Mouse (Mus musculus) liver, embryonic 16.5 days (tissue): ENCODE measurements at regions not wholly inside any gene's neighbourhood (a gene's known extent, or its start where the extent isn't known, plus 50 kb on each side); places are given as distances from the start of the nearest gene placed in this dataset.

Experiments
- ATAC-seq: fragments of 200-750 bp; cut with Nextera tagmentation; 2 replicates; pipeline ENCODE4 v1.8.0; 2017; ENCODE audit warnings: low read depth, mild to moderate bottlenecking, moderate number of reproducible peaks, moderate library complexity
- H3K27ac ChIP-seq: fragments of 300-500 bp; sonication (generic); 2 replicates; pipeline ENCODE4 v1.5.1; 2014; ENCODE audit warnings: mild to moderate bottlenecking, low read length
- H3K27me3 ChIP-seq: fragments of 300-500 bp; sonication (generic); 2 replicates; pipeline ENCODE4 v1.6.1; 2014; ENCODE audit warnings: low read depth, low read length, mixed read lengths; ENCODE audit not compliant: control insufficient read depth, insufficient read depth
- H3K36me3 ChIP-seq: fragments of 300-500 bp; sonication (generic); 2 replicates; pipeline ENCODE4 v1.6.1; 2014; ENCODE audit warnings: mild to moderate bottlenecking; ENCODE audit not compliant: control insufficient read depth, insufficient read depth
- H3K4me1 ChIP-seq: fragments of 300-500 bp; sonication (generic); 2 replicates; pipeline ENCODE4 v1.6.1; 2014; ENCODE audit warnings: low read depth, low read length, mixed read lengths; ENCODE audit not compliant: control insufficient read depth
- H3K4me2 ChIP-seq: fragments of 300-500 bp; sonication (generic); 2 replicates; pipeline ENCODE4 v1.6.1; 2014; ENCODE audit warnings: low read depth, low read length, mixed read lengths
- H3K4me3 ChIP-seq: fragments of 300-500 bp; sonication (generic); 2 replicates; pipeline ENCODE4 v1.5.1; 2014; ENCODE audit warnings: low read depth, mild to moderate bottlenecking, low read length
- H3K9ac ChIP-seq: fragments of 300-500 bp; sonication (generic); 2 replicates; pipeline ENCODE4 v1.6.1; 2014; ENCODE audit warnings: low read depth, low read length
- H3K9me3 ChIP-seq: fragments of 300-500 bp; sonication (generic); replicated peaks from 2 replicates; pipeline ENCODE4 v1.6.1; 2016; ENCODE audit warnings: low read length; ENCODE audit not compliant: control insufficient read depth
- WGBS: fragments of 180-500 bp; shearing (Covaris S2); extraction: QIAGEN DNeasy Blood & Tissue Kit; methylation state at CpG from one replicate; pipeline ENCODE4 v1.1.7; 2014; ENCODE audit not compliant: insufficient replicate concordance; 5-methylcytosine and 5-hydroxymethylcytosine counted together

- ATAC-seq: no peak
- no peak overlapping the region for H3K4me3 ChIP-seq
- no peaks in the 10 kb centered on the region for H3K4me1 ChIP-seq
- no peaks in the 10 kb centered on the region for H3K27me3 ChIP-seq
- H3K27ac ChIP-seq: no peak overlapping the region
- no peaks in the 10 kb centered on the region for H3K9me3 ChIP-seq
- no peaks in the 10 kb centered on the region for H3K36me3 ChIP-seq
- no peak overlapping the region for H3K4me2 ChIP-seq
- no peak overlapping the region for H3K9ac ChIP-seq
- WGBS: 51% methylated on average over 3 of the region's 3 CpGs
Observed at GRCm38 (mm10) chr3:9117913-9118312, 492.0 kb downstream of the Zfp704 start.

GRCm38 (mm10) chr3:9113410-9113809 is 496.5 kb downstream of the Zfp704 start:
- no peak for ATAC-seq
- H3K4me3 ChIP-seq: no peak overlapping the region
- H3K27ac ChIP-seq: no peak overlapping the region
- no peaks in the 10 kb centered on the region for H3K27me3 ChIP-seq
- no peaks in the 10 kb centered on the region for H3K4me1 ChIP-seq
- WGBS: 54% methylated on average over 5 of the region's 5 CpGs
- no peak overlapping the region for H3K4me2 ChIP-seq
- no peak overlapping the region for H3K9ac ChIP-seq
- no peaks in the 10 kb centered on the region for H3K9me3 ChIP-seq
- no peaks in the 10 kb centered on the region for H3K36me3 ChIP-seq

GRCm38 (mm10) chr3:9110741-9111140 is 499.1 kb downstream of the Zfp704 start:
- Histone ChIP-seq H3K4me3 (no peak overlapping the region), H3K9ac (no peak overlapping the region), H3K36me3 (no peaks in the 10 kb centered on the region), H3K27me3 (no peaks in the 10 kb centered on the region), H3K4me1 (no peaks in the 10 kb centered on the region), H3K27ac (no peak overlapping the region), H3K4me2 (no peak overlapping the region), H3K9me3 (no peaks in the 10 kb centered on the region)
- no peak for ATAC-seq
- WGBS: 56% methylated on average over 11 of the region's 11 CpGs

DNA sequence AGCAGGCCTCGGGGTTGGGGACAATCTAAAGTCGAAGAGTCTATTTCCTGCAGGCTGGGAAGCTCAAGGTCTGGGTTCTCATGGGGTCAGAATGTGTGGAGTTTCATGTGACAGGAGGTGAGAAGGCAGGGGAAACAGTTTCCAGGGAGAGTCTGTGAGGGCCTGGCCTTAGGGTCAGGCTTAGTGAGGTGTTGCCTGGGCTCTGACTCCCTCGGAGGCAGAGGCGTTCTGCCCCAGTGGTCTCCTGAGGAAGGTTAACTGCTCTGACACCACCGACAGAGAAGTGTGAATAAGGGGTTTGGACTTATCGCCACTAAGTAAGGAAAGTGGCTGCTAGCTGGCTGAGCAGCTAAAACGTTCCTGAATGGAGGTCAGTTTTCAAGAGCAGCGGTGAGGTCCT is 499.9 kb downstream of the Zfp704 start:
- no peaks in the 10 kb centered on the region for H3K27me3 ChIP-seq
- no peak overlapping the region for H3K4me3 ChIP-seq
- no peak overlapping the region for H3K9ac ChIP-seq
- 39% methylated on average over 8 of the region's 8 CpGs for WGBS
- H3K4me2 ChIP-seq: no peak overlapping the region
- H3K27ac ChIP-seq: no peak overlapping the region
- H3K4me1 ChIP-seq: no peaks in the 10 kb centered on the region
- ATAC-seq: no peak
- H3K9me3 ChIP-seq: no peaks in the 10 kb centered on the region
- H3K36me3 ChIP-seq: no peaks in the 10 kb centered on the region

DNA sequence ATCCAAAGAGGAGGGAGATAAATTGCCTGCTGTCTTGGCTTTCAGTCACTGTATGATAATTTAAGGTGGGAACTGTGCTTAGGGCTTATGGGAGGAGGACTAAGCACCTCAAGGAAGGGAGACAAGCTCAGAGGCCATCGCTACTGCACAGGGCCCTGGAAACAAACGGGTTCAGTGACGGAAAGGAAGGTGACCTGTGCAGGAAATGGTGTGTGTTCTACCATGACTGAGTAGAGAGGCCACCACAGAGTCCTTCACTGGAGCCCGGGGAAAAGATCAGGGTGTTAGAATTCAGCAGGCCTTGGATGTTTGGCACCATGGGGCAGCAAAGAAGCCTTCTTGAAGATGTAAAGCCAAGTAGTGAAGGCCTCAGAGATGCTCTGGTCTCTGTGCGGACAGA is 500.4 kb downstream of the Zfp704 start:
- Histone ChIP-seq H3K4me3 (no peak overlapping the region), H3K36me3 (no peaks in the 10 kb centered on the region), H3K27me3 (no peaks in the 10 kb centered on the region), H3K4me1 (no peaks in the 10 kb centered on the region), H3K4me2 (no peak overlapping the region), H3K27ac (no peak overlapping the region), H3K9ac (no peak overlapping the region), H3K9me3 (no peaks in the 10 kb centered on the region)
- no peak for ATAC-seq
- 54% methylated on average over 5 of the region's 5 CpGs for WGBS

GRCm38 (mm10) chr3:9107766-9108410 is 502.0 kb downstream of the Zfp704 start:
- H3K4me2 ChIP-seq: no peak overlapping the region
- no peaks in the 10 kb centered on the region for H3K27me3 ChIP-seq
- no peak overlapping the region for H3K4me3 ChIP-seq
- H3K9me3 ChIP-seq: no peaks in the 10 kb centered on the region
- H3K4me1 ChIP-seq: no peaks in the 10 kb centered on the region
- ATAC-seq: no peak
- no peaks in the 10 kb centered on the region for H3K36me3 ChIP-seq
- H3K27ac ChIP-seq: no peak overlapping the region
- 73% methylated on average over 15 of the region's 15 CpGs for WGBS
- H3K9ac ChIP-seq: no peak overlapping the region

DNA sequence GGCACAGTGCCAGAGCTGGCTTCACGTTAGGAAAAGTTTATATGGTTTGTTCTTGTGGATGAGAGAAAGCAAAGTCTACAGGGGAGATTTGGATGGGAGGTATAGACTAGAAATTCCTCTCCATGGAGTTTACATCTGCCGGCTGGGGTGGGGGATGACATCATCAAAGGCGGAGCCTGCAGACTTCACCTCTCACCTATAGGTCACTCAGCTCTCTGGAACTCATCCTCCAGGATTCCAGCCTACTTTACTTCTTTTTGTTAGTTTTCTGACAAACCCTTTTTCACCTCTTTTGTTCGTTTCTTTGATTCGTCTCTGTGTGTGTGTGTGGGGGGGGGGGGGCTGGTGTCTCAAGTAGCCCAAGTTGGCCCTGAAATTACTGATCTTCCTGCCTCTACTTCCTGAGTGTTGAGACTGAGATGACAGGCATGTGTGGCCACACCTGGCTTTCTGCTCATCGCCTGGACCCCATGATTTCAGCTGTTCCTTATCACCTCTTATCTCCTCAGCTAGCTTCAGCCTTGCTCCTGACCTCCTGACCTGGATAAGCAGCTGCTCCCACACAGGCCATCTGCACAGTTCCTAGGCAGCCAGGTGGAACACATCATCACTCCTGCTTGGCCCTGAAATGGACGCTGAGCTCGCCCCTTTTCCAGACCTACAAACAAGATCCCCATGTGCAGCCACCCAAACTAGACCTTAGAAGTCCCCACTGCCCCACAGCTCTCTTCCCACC is 504.5 kb downstream of the Zfp704 start:
- no peak overlapping the region for H3K27ac ChIP-seq
- no peak overlapping the region for H3K9ac ChIP-seq
- no peaks in the 10 kb centered on the region for H3K36me3 ChIP-seq
- H3K9me3 ChIP-seq: no peaks in the 10 kb centered on the region
- ATAC-seq: no peak
- no peaks in the 10 kb centered on the region for H3K4me1 ChIP-seq
- no peaks in the 10 kb centered on the region for H3K27me3 ChIP-seq
- WGBS: 39% methylated on average over 8 of the region's 8 CpGs
- H3K4me3 ChIP-seq: no peak overlapping the region
- no peak overlapping the region for H3K4me2 ChIP-seq

GRCm38 (mm10) chr3:9103456-9103855 is 506.4 kb downstream of the Zfp704 start:
- ATAC-seq: no peak
- Histone ChIP-seq H3K27ac (no peak overlapping the region), H3K4me2 (no peak overlapping the region), H3K9me3 (no peaks in the 10 kb centered on the region), H3K36me3 (no peaks in the 10 kb centered on the region), H3K9ac (no peak overlapping the region), H3K4me1 (no peaks in the 10 kb centered on the region), H3K27me3 (no peaks in the 10 kb centered on the region), H3K4me3 (no peak overlapping the region)
- WGBS: 74% methylated on average over 6 of the region's 6 CpGs

GRCm38 (mm10) chr3:9101240-9101639 is 508.6 kb downstream of the Zfp704 start:
- Histone ChIP-seq H3K4me3 (no peak overlapping the region), H3K27me3 (no peaks in the 10 kb centered on the region), H3K4me1 (no peaks in the 10 kb centered on the region), H3K9me3 (no peaks in the 10 kb centered on the region), H3K27ac (no peak overlapping the region), H3K9ac (no peak overlapping the region), H3K4me2 (no peak overlapping the region), H3K36me3 (no peaks in the 10 kb centered on the region)
- no peak for ATAC-seq
- 66% methylated on average over 3 of the region's 3 CpGs for WGBS
